Mouse (Mus musculus) liver, adult 2 months (tissue): ENCODE data around the gene Ddhd1.

Source experiments
- CTCF ChIP-seq: fragments of 200-500 bp; IDR thresholded peaks from 2 replicates; pipeline ENCODE4 v1.5.1; 2011; ENCODE audit warnings: low read depth, low read length, control low read depth
- POLR2A ChIP-seq: fragments of 200-500 bp; IDR thresholded peaks from 2 replicates; pipeline ENCODE4 v1.6.1; 2011; ENCODE audit warnings: low read length, control low read depth; ENCODE audit not compliant: insufficient read depth; ENCODE audit errors: extremely low read depth

DNA sequence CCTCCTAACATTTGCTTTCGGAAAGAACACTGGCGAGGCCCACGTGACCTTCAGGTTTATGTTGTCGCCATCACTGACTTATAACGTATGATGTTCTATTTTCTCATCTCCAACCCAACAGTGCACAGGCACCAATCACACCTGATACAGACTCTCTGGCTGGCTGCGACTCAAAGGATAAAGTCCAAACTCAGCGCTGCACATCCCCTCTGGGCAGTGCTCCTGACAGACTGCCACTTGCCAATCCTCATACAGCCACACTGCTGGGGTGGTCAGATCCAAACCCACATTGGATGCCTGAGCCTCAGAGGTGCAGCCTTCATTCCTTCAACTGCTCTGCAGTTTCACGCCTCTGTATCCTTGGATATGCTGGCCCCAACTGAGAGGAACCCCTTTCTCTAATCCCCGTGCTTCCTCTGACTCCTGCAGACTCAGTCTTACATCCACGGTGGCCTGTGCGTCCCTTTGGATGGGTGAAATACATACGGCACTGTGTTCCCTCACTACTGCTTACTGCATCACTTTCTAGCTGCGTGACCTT lies 3.0 kb downstream of the Ddhd1 start:
- TF ChIP-seq CTCF (no peak), POLR2A (no peak)
